Mouse (Mus musculus) gastrocnemius, postnatal 4 days (tissue): Measurements from ENCODE around the gene Asgr1. TPM values are rescaled to one million over a fixed set of nuclear protein-coding genes. Genes with fewer than 3 reads are reported as not detected.
A peak's percentile ranks its signal among the peaks of the same experiment; 100 is the strongest.
"Not testable (repeated sequence)": the region's sequence is repeated elsewhere in the genome, so short reads cannot be mapped to it uniquely, and the experiment has no call there.

Experiments used
- DNase-seq, 2 experiments: peaks; one replicate each; pipeline ENCODE4 v3.0.0; 2021 to 2022; ENCODE audit warnings: low spot score in 2 of 2, mixed read lengths in 2 of 2
- total RNA-seq, 2 experiments: library from RNA; stranded (reverse); gene quantifications; 2 replicates each; pipeline ENCODE4 v1.2.3; 2021

Asgr1 gene
- total RNA-seq, 2 experiments from 2014 or later = 0.62 TPM; not detected in 1

- no peak for DNase-seq
These were observed 12.8 kb downstream of the Asgr1 start for GRCm38 (mm10) chr11:70066701-70067100.

GRCm38 (mm10) chr11:70068245-70068644 lies 14.4 kb downstream of the Asgr1 start:
- no peak for DNase-seq

- no peak for DNase-seq
These were observed 16.2 kb downstream of the Asgr1 start for GRCm38 (mm10) chr11:70070057-70070456.

- not testable (repeated sequence) for DNase-seq
These were observed 16.7 kb downstream of the Asgr1 start for GRCm38 (mm10) chr11:70070603-70071002.

GRCm38 (mm10) chr11:70074379-70075071 lies 20.6 kb downstream of the Asgr1 start:
- peak; percentile 64 to 83 for DNase-seq

GRCm38 (mm10) chr11:70075581-70075980 lies 21.7 kb downstream of the Asgr1 start:
- no peak for DNase-seq

GRCm38 (mm10) chr11:70077441-70077840 lies 23.6 kb downstream of the Asgr1 start:
- DNase-seq = no peak

- DNase-seq = no peak
These were observed 25.3 kb downstream of the Asgr1 start for GRCm38 (mm10) chr11:70079175-70079574.

- no peak for DNase-seq
These were observed 26.0 kb downstream of the Asgr1 start for GRCm38 (mm10) chr11:70079928-70080327.

GRCm38 (mm10) chr11:70080803-70081590 lies 27.1 kb downstream of the Asgr1 start:
- no peak for DNase-seq

GRCm38 (mm10) chr11:70084563-70084962 lies 30.7 kb downstream of the Asgr1 start:
- DNase-seq = no peak

- DNase-seq = peak in 1 of 2 experiments; percentile 22
These were observed 38.3 kb downstream of the Asgr1 start, which contains the start of gene Asgr2 for GRCm38 (mm10) chr11:70091986-70092783. Gene Asgr2 (plus strand): TSS chr11:70092644.

- no peak for DNase-seq
These were observed 43.5 kb downstream of the Asgr1 start for GRCm38 (mm10) chr11:70097396-70097795.

- DNase-seq = no peak
These were observed 45.2 kb downstream of the Asgr1 start for GRCm38 (mm10) chr11:70099102-70099501.

GRCm38 (mm10) chr11:70099809-70100208 lies 45.9 kb downstream of the Asgr1 start:
- DNase-seq = no peak

- DNase-seq = no peak
These were observed 49.9 kb downstream of the Asgr1 start for GRCm38 (mm10) chr11:70103701-70104315.

GRCm38 (mm10) chr11:70107085-70107484 lies 53.2 kb downstream of the Asgr1 start:
- DNase-seq = no peak
